Mouse (Mus musculus) G1E (cell line): ENCODE measurements around the gene Lmod1. TPM values are rescaled to one million over a fixed set of nuclear protein-coding genes. Genes with fewer than 3 reads are reported as not detected.

ENCODE experiments used
- ATAC-seq: 2 replicates; pipeline ENCODE4 v1.8.0; 2016; ENCODE audit warnings: mild to moderate bottlenecking; ENCODE audit not compliant: insufficient number of reproducible peaks, poor library complexity, low FRiP score, severe bottlenecking; ENCODE audit errors: extremely low read depth
- DNase-seq: peaks from one replicate; pipeline ENCODE4 v3.0.0; 2012; ENCODE audit warnings: low spot score
- H3K27me3 ChIP-seq: 2 replicates; pipeline ENCODE4 v1.6.1; 2012; ENCODE audit warnings: mild to moderate bottlenecking, low read length, inconsistent platforms; ENCODE audit not compliant: insufficient read depth
- H3K36me3 ChIP-seq: replicated peaks from 2 replicates; pipeline ENCODE3; 2012; ENCODE audit warnings: mild to moderate bottlenecking, inconsistent platforms
- H3K4me1 ChIP-seq: 2 replicates; pipeline ENCODE4 v1.6.1; 2012; ENCODE audit warnings: low read depth, low read length, inconsistent platforms, mixed read lengths; ENCODE audit not compliant: insufficient read depth
- H3K4me3 ChIP-seq: 2 replicates; pipeline ENCODE4 v1.5.1; 2012; ENCODE audit warnings: low read depth, mild to moderate bottlenecking, inconsistent platforms, low read length, moderate library complexity, mixed read lengths
- H3K9me3 ChIP-seq: replicated peaks from 2 replicates; pipeline ENCODE4 v1.6.1; 2012; ENCODE audit warnings: inconsistent platforms
- CTCF ChIP-seq: IDR thresholded peaks from 2 replicates; pipeline ENCODE4 v1.5.1; 2012; ENCODE audit warnings: low read depth, low read length, inconsistent platforms, mixed read lengths
- GATA1 ChIP-seq: IDR thresholded peaks from 2 replicates; pipeline ENCODE4 v1.6.1; 2012; ENCODE audit warnings: borderline replicate concordance, low read length, inconsistent platforms, mixed read lengths
- GATA2 ChIP-seq: IDR thresholded peaks from 2 replicates; pipeline ENCODE4 v1.6.1; 2012; ENCODE audit warnings: low read depth, low read length, inconsistent platforms, borderline replicate concordance
- POLR2AphosphoS5 ChIP-seq: IDR thresholded peaks from 2 replicates; pipeline ENCODE4 v1.6.1; 2012; ENCODE audit warnings: low read depth, low read length, inconsistent platforms; ENCODE audit not compliant: insufficient replicate concordance
- TAL1 ChIP-seq: conservative IDR thresholded peaks from 2 replicates; pipeline ENCODE4 v1.6.1; 2012; ENCODE audit warnings: low read depth, low read length, inconsistent platforms, mixed read lengths
- polyA plus RNA-seq: library from polyadenylated mRNA; stranded (reverse); fragments of >175 nt; gene quantifications from 2 replicates; pipeline ENCODE4 v1.2.3, GENCODE M21; 2012
- total RNA-seq, 2 experiments: library from RNA; stranded (forward) in 1 of 2; stranded (reverse) in 1 of 2; fragments of 200-1000 nt in 1 of 2; fragments of >200 nt in 1 of 2; fragmentation: Nextera tagmentation in 1 of 2; gene quantifications; 2 replicates each; pipeline ENCODE4 v1.2.3; 2014 to 2017

Gene Lmod1
- total and polyA plus RNA-seq, 3 experiments: 0.16 TPM; not detected in 2

DNA sequence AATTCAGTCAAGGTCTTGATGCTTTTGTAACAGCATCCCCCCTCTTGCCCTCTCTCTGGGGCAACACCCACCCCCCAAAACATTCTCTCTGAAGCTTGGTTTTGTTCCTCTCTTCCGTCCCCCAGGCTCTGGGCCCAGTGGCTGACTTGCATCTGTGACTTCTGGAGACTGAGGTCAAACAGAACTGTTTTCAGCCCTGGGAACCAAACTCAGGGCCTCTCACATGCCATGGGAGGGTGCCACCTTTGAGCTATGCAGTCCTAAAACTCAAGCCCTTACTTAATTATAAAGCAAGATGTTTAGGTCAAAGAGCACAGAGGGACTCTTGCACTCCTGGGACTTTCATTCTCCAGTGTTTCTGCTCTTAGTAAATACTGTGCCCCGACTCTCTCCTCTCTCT is 1.3 kb downstream of the Lmod1 start:
- no peak for ATAC-seq
- peaks cover 54% of the 10 kb centered on the region for H3K27me3 ChIP-seq

DNA sequence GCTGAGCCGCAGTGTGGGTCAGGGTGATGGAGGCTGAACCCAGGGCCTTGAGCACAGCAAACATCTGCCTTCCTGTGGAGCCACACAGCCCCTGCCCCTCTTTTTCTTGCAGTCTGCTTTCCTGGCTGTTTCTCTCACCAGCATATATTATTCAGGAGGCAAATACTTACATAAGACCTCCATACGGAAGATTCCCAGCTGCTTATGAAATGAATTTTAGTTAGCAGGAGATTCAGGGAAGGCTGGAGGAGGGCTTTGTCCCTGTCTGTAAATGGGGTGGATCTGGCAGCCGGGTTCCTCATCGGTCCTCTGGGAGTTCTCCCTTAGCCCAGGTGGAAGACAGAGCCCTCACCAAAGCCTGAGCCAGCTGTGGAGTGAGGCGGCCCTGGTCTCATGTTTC is 3.8 kb downstream of the Lmod1 start:
- peaks cover 49% of the 10 kb centered on the region for H3K27me3 ChIP-seq
- no peak for TF ChIP-seq GATA2
- no peak for TF ChIP-seq TAL1
- TF ChIP-seq POLR2AphosphoS5: no peak
- no peak for TF ChIP-seq CTCF
- no peak for TF ChIP-seq GATA1
- H3K9me3 ChIP-seq: no peaks in the 10 kb centered on the region
- ATAC-seq: no peak
- no peaks in the 10 kb centered on the region for H3K36me3 ChIP-seq
- H3K4me1 ChIP-seq: no peaks in the 10 kb centered on the region
- H3K4me3 ChIP-seq: no peak overlapping the region
- no peak for DNase-seq

More for the DNA sequence above, 1.3 kb downstream of the Lmod1 start:
- Histone ChIP-seq H3K4me1 (no peaks in the 10 kb centered on the region), H3K9me3 (no peaks in the 10 kb centered on the region), H3K36me3 (no peaks in the 10 kb centered on the region), H3K4me3 (no peak overlapping the region)
- no peak for DNase-seq
- no peak for TF ChIP-seq TAL1
- TF ChIP-seq GATA2: no peak
- no peak for TF ChIP-seq CTCF
- no peak for TF ChIP-seq POLR2AphosphoS5
- no peak for TF ChIP-seq GATA1

DNA sequence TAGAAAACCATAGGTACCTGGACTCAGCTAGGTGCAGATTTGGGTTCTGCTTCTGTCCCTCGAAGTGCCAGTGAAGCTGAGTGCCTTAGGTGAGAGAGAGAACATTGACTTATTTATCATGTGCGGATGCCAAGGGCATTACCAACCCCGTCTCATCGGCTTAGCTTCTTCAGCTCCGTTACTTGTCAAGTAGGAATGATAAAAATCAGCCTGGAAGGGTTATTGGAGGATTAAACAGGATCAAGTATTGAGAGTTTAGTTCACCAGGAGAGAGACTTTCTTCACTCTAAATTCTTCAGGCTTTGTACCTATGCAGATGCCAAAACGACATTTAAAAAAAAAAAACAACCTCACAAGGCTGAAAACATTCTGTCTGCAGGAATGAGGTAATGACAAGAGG is 6.0 kb downstream of the Lmod1 start:
- no peak for DNase-seq
- H3K4me1 ChIP-seq: no peaks in the 10 kb centered on the region; the same call in 1 of the 2 replicates
- TF ChIP-seq CTCF: no peak
- TF ChIP-seq TAL1: no peak
- TF ChIP-seq GATA1: no peak
- TF ChIP-seq GATA2: no peak
- no peak for TF ChIP-seq POLR2AphosphoS5
- H3K4me3 ChIP-seq: no peak overlapping the region
- no peaks in the 10 kb centered on the region for H3K9me3 ChIP-seq
- no peaks in the 10 kb centered on the region for H3K36me3 ChIP-seq
- peaks cover 43% of the 10 kb centered on the region for H3K27me3 ChIP-seq
- ATAC-seq: no peak

DNA sequence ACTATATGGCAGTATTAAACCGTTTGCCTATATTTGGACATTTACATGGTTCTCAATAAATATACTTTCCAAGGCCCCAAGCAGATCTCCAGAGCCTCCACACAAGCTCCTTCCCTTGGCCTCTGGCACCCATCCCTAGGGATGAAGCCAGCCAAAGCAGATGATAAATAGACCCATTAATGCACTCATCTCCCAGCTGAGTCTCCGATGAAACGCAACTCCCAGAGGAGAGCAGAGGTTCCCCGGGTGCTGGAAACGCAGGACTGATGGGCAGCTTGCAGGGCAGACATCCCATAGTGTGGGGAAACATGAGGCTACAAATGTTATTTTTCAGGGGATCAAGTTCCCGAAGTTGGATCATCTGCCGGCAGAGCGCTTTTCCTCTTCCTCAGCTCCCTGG is 17.3 kb downstream of the Lmod1 start:
- H3K4me1 ChIP-seq: no peaks in the 10 kb centered on the region
- DNase-seq: no peak

DNA sequence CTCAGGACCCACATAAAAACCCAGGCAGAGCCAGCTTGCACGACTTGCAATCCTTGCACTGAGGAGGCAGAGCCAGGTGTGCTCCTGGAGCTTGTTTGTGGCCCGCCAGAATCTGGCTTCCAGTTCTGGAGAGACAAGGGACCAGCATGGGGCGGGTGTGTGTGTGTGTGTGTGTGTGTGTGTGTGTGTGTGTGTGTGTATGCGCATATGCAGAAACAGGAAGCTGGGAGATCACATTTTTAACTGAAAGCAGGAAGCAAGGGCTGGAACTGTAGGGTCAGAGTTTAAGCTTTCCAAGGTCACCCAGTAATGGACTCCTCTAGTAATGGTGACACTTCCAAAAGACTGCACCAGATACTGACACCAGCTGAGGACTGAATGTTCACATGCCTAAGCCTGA is 19.4 kb downstream of the Lmod1 start:
- Histone ChIP-seq H3K27me3 (peaks cover 27% of the 10 kb centered on the region), H3K9me3 (no peaks in the 10 kb centered on the region), H3K4me1 (no peaks in the 10 kb centered on the region), H3K4me3 (no peak overlapping the region), H3K36me3 (no peaks in the 10 kb centered on the region)
- DNase-seq: no peak
- no peak for ATAC-seq
- TF ChIP-seq POLR2AphosphoS5: no peak
- TF ChIP-seq GATA2: no peak
- TF ChIP-seq GATA1: no peak
- TF ChIP-seq CTCF: no peak
- TF ChIP-seq TAL1: no peak

More for the DNA sequence above, 17.3 kb downstream of the Lmod1 start:
- Histone ChIP-seq H3K36me3 (no peaks in the 10 kb centered on the region), H3K4me3 (no peak overlapping the region), H3K9me3 (no peaks in the 10 kb centered on the region), H3K27me3 (peaks cover 19% of the 10 kb centered on the region)
- TF ChIP-seq CTCF (no peak), GATA2 (no peak), POLR2AphosphoS5 (no peak), TAL1 (no peak), GATA1 (no peak)
- no peak for ATAC-seq

DNA sequence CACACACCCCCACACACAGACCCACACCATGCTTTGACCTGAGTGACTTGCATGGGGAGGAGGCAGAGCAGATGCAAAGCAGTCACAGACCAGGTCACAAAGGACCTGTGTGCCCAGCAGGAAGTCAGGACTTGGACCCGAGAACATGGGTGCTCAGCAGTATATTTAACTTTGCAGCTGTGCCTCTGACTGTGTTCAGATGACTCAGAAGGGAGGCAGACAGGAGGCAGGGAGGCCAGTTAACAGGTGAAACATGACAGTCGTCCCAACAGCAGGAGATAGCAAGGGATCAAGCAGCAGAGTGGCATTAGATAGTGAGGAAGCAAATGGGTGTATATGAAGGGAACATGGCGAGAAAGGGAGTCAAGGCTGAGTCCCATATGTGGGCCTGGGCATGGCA is 22.3 kb downstream of the Lmod1 start:
- Histone ChIP-seq H3K4me1 (no peaks in the 10 kb centered on the region), H3K36me3 (no peaks in the 10 kb centered on the region), H3K4me3 (no peak overlapping the region), H3K27me3 (peaks cover 28% of the 10 kb centered on the region), H3K9me3 (no peaks in the 10 kb centered on the region)
- no peak for ATAC-seq
- DNase-seq: no peak
- no peak for TF ChIP-seq GATA1

DNA sequence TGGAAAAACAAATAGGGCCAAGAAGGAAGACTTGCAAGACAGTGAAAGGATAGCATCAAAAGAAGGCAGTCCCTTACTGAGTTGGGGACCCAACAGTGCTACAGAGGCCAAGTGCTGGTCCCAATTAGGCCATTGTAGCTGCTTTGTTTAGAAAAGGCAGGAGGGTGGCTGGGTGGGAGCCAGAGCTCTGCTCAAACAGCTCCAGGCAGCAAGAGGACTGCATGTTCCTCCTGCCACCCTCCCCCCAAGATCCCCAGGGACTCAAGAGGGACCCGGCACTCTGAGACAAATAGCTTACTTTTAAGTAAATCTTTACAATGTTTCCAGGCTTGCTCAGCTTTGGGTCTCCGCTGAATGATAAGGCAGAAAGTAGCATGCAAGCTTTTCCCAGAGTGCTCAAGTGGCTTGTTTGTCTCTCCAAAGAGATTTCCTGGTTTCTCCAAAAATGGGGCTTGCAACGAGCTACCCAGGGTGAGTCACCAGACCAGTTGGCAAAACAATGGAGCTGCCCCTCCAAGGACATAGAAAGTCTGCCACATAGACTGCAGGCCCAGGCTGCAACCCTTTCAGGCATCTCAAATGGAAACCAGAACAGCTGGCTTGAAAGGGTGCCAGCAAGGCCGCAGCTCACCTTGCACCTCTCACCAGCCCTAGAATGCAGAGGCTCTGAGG is 23.0 kb downstream of the Lmod1 start:
- no peak for ATAC-seq
- no peaks in the 10 kb centered on the region for H3K4me1 ChIP-seq
- H3K4me3 ChIP-seq: no peak overlapping the region
- no peaks in the 10 kb centered on the region for H3K36me3 ChIP-seq
- H3K9me3 ChIP-seq: no peaks in the 10 kb centered on the region
- peaks cover 26% of the 10 kb centered on the region for H3K27me3 ChIP-seq
- no peak for TF ChIP-seq GATA1
- DNase-seq: no peak
